Mouse (Mus musculus): Measurements from ENCODE around the gene Nrsn2. TPM values are rescaled to one million over a fixed set of nuclear protein-coding genes. Genes with fewer than 3 reads are reported as not detected.

The Nrsn2 gene
- polyA plus RNA-seq, 1 experiment from 2014 or later = not detected

GRCm38 (mm10) chr2:152332101-152332825 lies 44.2 kb downstream of the Nrsn2 start, which contains the start of gene Rbck1:
Gene Rbck1 (minus strand): TSS chr2:152332653.
- Histone ChIP-seq H3K27ac (ENCODE audit: low read depth) (peak within 1 kb of the TSS; percentile 97), H3K27me3 (ENCODE audit: insufficient read depth, low read length) (no peaks in the 10 kb centered on the region), H3K4me2 (ENCODE audit: low read depth, low read length) (peak within 1 kb of the TSS; percentile 74), H3K4me1 (ENCODE audit: insufficient read depth) (peaks cover 31% of the 10 kb centered on the region), H3K4me3 (ENCODE audit: low read depth, low read length) (peak within 1 kb of the TSS; percentile 77), H3K9me3 (ENCODE audit: low read length) (no peaks in the 10 kb centered on the region), H3K9ac (replicated peaks) (peak within 1 kb of the TSS; percentile 85), H3K36me3 (replicated peaks; ENCODE audit: insufficient read depth, low read length) (peaks cover 13% of the 10 kb centered on the region; the same call in 1 of the 2 replicates)
- DNase-seq = peak; percentile 96
- no peak for TF ChIP-seq CTCF (IDR thresholded peaks at IDR 0.05; ENCODE audit: low read depth)
- TF ChIP-seq EP300 (IDR thresholded peaks at IDR 0.05; ENCODE audit: low read depth) = peak; percentile 59; the same call in 1 of the 2 replicates
- peak; percentile 92 for ATAC-seq
- WGBS (ENCODE audit: insufficient replicate concordance) = 1% methylated on average over 54 of the region's 54 CpGs

- no peak for ATAC-seq
- TF ChIP-seq EP300 (IDR thresholded peaks at IDR 0.05; ENCODE audit: low read depth) (no peak), CTCF (IDR thresholded peaks at IDR 0.05; ENCODE audit: low read depth) (0 out of 2 replicates have a peak, but pooled peaks have one; percentile 22)
- Histone ChIP-seq H3K4me3 (ENCODE audit: low read depth, low read length) (peak overlapping the region; percentile 77), H3K9ac (replicated peaks) (peak overlapping the region; percentile 85), H3K36me3 (replicated peaks; ENCODE audit: insufficient read depth, low read length) (peaks cover 26% of the 10 kb centered on the region), H3K27ac (ENCODE audit: low read depth) (peak overlapping the region; percentile 97), H3K9me3 (ENCODE audit: low read length) (no peaks in the 10 kb centered on the region), H3K27me3 (ENCODE audit: insufficient read depth, low read length) (no peaks in the 10 kb centered on the region), H3K4me1 (ENCODE audit: insufficient read depth) (peaks cover 31% of the 10 kb centered on the region), H3K4me2 (ENCODE audit: low read depth, low read length) (peak overlapping the region; percentile 74)
- DNase-seq = peak; percentile 38
- WGBS (ENCODE audit: insufficient replicate concordance) = 22% methylated on average over 7 of the region's 7 CpGs
Observed at GRCm38 (mm10) chr2:152330858-152331423, 45.5 kb downstream of the Nrsn2 start.

GRCm38 (mm10) chr2:152327980-152328379 lies 48.5 kb downstream of the Nrsn2 start:
- Histone ChIP-seq H3K27ac (ENCODE audit: low read depth) (no peak overlapping the region), H3K27me3 (ENCODE audit: insufficient read depth, low read length) (no peaks in the 10 kb centered on the region), H3K4me2 (ENCODE audit: low read depth, low read length) (no peak overlapping the region), H3K4me1 (ENCODE audit: insufficient read depth) (peaks cover 16% of the 10 kb centered on the region), H3K4me3 (ENCODE audit: low read depth, low read length) (no peak overlapping the region), H3K9ac (replicated peaks) (no peak overlapping the region), H3K36me3 (replicated peaks; ENCODE audit: insufficient read depth, low read length) (peaks cover 43% of the 10 kb centered on the region), H3K9me3 (ENCODE audit: low read length) (no peaks in the 10 kb centered on the region)
- no peak for DNase-seq
- no peak for ATAC-seq
- TF ChIP-seq CTCF (IDR thresholded peaks at IDR 0.05; ENCODE audit: low read depth) (no peak), EP300 (IDR thresholded peaks at IDR 0.05; ENCODE audit: low read depth) (no peak)
- WGBS (ENCODE audit: insufficient replicate concordance) = 71% methylated on average over 5 of the region's 5 CpGs

- Histone ChIP-seq H3K27ac (ENCODE audit: low read depth) (no peak overlapping the region), H3K4me3 (ENCODE audit: low read depth, low read length) (no peak overlapping the region), H3K9me3 (ENCODE audit: low read length) (no peaks in the 10 kb centered on the region), H3K9ac (replicated peaks) (no peak overlapping the region), H3K36me3 (replicated peaks; ENCODE audit: insufficient read depth, low read length) (peaks cover 54% of the 10 kb centered on the region), H3K27me3 (ENCODE audit: insufficient read depth, low read length) (no peaks in the 10 kb centered on the region), H3K4me2 (ENCODE audit: low read depth, low read length) (no peak overlapping the region), H3K4me1 (ENCODE audit: insufficient read depth) (peaks cover 13% of the 10 kb centered on the region)
- DNase-seq = no peak
- whole genome bisulfite sequencing (ENCODE audit: insufficient replicate concordance) = 82% methylated on average over 8 of the region's 8 CpGs
- ATAC-seq = no peak
- TF ChIP-seq EP300 (IDR thresholded peaks at IDR 0.05; ENCODE audit: low read depth) (no peak), CTCF (IDR thresholded peaks at IDR 0.05; ENCODE audit: low read depth) (no peak)
Observed at GRCm38 (mm10) chr2:152326654-152327053, 49.8 kb downstream of the Nrsn2 start.

- Histone ChIP-seq H3K4me2 (ENCODE audit: low read depth, low read length) (no peak overlapping the region), H3K27me3 (ENCODE audit: insufficient read depth, low read length) (no peaks in the 10 kb centered on the region), H3K4me1 (ENCODE audit: insufficient read depth) (peaks cover 10% of the 10 kb centered on the region), H3K9ac (replicated peaks) (no peak overlapping the region), H3K36me3 (replicated peaks; ENCODE audit: insufficient read depth, low read length) (peaks cover 56% of the 10 kb centered on the region), H3K9me3 (ENCODE audit: low read length) (no peaks in the 10 kb centered on the region), H3K4me3 (ENCODE audit: low read depth, low read length) (no peak overlapping the region), H3K27ac (ENCODE audit: low read depth) (no peak overlapping the region)
- ATAC-seq (no peak), DNase-seq (no peak)
- TF ChIP-seq EP300 (IDR thresholded peaks at IDR 0.05; ENCODE audit: low read depth) = no peak
- WGBS (ENCODE audit: insufficient replicate concordance) = 91% methylated on average over 13 of the region's 13 CpGs
Observed at GRCm38 (mm10) chr2:152326157-152326556, 50.3 kb downstream of the Nrsn2 start.

GRCm38 (mm10) chr2:152324842-152325241 lies 51.6 kb downstream of the Nrsn2 start:
- no peaks in the 10 kb centered on the region for H3K9me3 ChIP-seq (ENCODE audit: low read length)
- H3K36me3 ChIP-seq (replicated peaks; ENCODE audit: insufficient read depth, low read length) = peaks cover 62% of the 10 kb centered on the region
- H3K4me3 ChIP-seq (ENCODE audit: low read depth, low read length) = no peak overlapping the region
- no peak for ATAC-seq
- WGBS (ENCODE audit: insufficient replicate concordance) = 82% methylated on average over 3 of the region's 3 CpGs
- H3K4me2 ChIP-seq (ENCODE audit: low read depth, low read length) = no peak overlapping the region
- no peaks in the 10 kb centered on the region for H3K4me1 ChIP-seq (ENCODE audit: insufficient read depth)
- H3K27me3 ChIP-seq (ENCODE audit: insufficient read depth, low read length) = no peaks in the 10 kb centered on the region
- H3K27ac ChIP-seq (ENCODE audit: low read depth) = no peak overlapping the region
- no peak overlapping the region for H3K9ac ChIP-seq (replicated peaks)
- TF ChIP-seq EP300 (IDR thresholded peaks at IDR 0.05; ENCODE audit: low read depth) (no peak), CTCF (IDR thresholded peaks at IDR 0.05; ENCODE audit: low read depth) (no peak)
- DNase-seq = no peak

Data from liver, postnatal 0 days (tissue).